23 mouse cellular contexts compared by ENCODE assay signal in genomic region chr16:23374068-23374467, GRCm38 (mm10). TPM values are rescaled to one million over a fixed set of nuclear protein-coding genes. Genes with fewer than 3 reads are reported as not detected.
"Had no signal": no experiment of that assay in that cellular context is flagged by ENCODE, and none has a peak within 500 bp of the region (broad histone marks: within the 10 kb centered on the region; RNA-seq: fewer than 3 reads in every experiment).

No protein-coding gene starts in this region.

- H3K4me2 ChIP-seq: kidney, embryonic 15.5 days; liver, embryonic 13.5 days; lung, embryonic 14.5 days; midbrain, embryonic 11.5 days had no signal

- H3K9ac ChIP-seq: kidney, embryonic 15.5 days; liver, embryonic 13.5 days; lung, embryonic 14.5 days had no signal

- DNase-seq: kidney, adult 8-10 months; kidney, postnatal 10 days; kidney, postnatal 36 days; layer of hippocampus, postnatal 36 days; liver, embryonic 13.5 days; lung, embryonic 14.5 days; midbrain, embryonic 14.5 days; right cerebral cortex, adult 18-20 months; right cerebral cortex, postnatal 14 days; right cerebral cortex, postnatal 4 days; thymus, adult 18-20 months; thymus, postnatal 36 days had no signal

- H3K36me3 ChIP-seq: kidney, embryonic 15.5 days; liver, embryonic 13.5 days had no signal

- H3K4me1 ChIP-seq: kidney, embryonic 15.5 days; liver, embryonic 13.5 days had no signal

- H3K27ac ChIP-seq: kidney, embryonic 15.5 days; left cerebral cortex, adult 2 months; liver, embryonic 13.5 days had no signal

- H3K27me3 ChIP-seq: kidney, embryonic 15.5 days; liver, embryonic 13.5 days had no signal

- H3K4me3 ChIP-seq: kidney, embryonic 15.5 days; left cerebral cortex, adult 2 months; liver, embryonic 13.5 days had no signal

- H3K9me3 ChIP-seq: kidney, embryonic 15.5 days; liver, embryonic 13.5 days had no signal

RNA-seq across cellular contexts. Expression of gene Rtp1, which starts 54.9 kb away (rescaled TPM):
- total RNA-seq: liver, adult 2 months; megakaryocyte progenitor cell, adult 5-6 weeks; megakaryocyte-erythroid progenitor cell, adult 5-6 weeks had no signal
- polyA plus RNA-seq: kidney, embryonic 15.5 days; limb, embryonic 11.5 days; limb, embryonic 14.5 days; liver, adult 2 months; liver, embryonic 13.5 days; liver, embryonic 16.5 days; lung, embryonic 14.5 days; midbrain, embryonic 11.5 days; midbrain, embryonic 14.5 days; neural tube, embryonic 11.5 days; neural tube, embryonic 14.5 days had no signal
